Mouse (Mus musculus): Measurements from ENCODE around the gene Dna2. TPM values are rescaled to one million over a fixed set of nuclear protein-coding genes. Genes with fewer than 3 reads are reported as not detected.

Dna2 gene
- 39.5 and 46.7 TPM in 2 replicates for polyA plus RNA-seq (2011; ENCODE audit: insufficient read depth, insufficient read length, low read depth, missing spikeins)

GRCm38 (mm10) chr10:62946738-62947471 lies at the start of gene Dna2:
Gene Dna2 (plus strand): TSS chr10:62947026.
- Histone ChIP-seq H3K9me3 (replicated peaks; ENCODE audit: control insufficient read depth, insufficient read depth, low read length, poor library complexity, severe bottlenecking) (no peaks in the 10 kb centered on the region), H3K36me3 (ENCODE audit: control insufficient read depth, insufficient read depth, low read length, poor library complexity, severe bottlenecking) (peaks cover 3% of the 10 kb centered on the region), H3K4me1 (ENCODE audit: control insufficient read depth, insufficient read depth, low read length) (peaks cover 2% of the 10 kb centered on the region), H3K9ac (ENCODE audit: low read depth, poor library complexity, severe bottlenecking) (peak within 1 kb of the TSS; percentile 86), H3K27me3 (ENCODE audit: control insufficient read depth, insufficient read depth, low read length, poor library complexity, severe bottlenecking) (no peaks in the 10 kb centered on the region), H3K4me3 (ENCODE audit: low read depth, low read length) (peak within 1 kb of the TSS; percentile 91), H3K27ac (ENCODE audit: insufficient read depth, low read length) (peak within 1 kb of the TSS; percentile 88)
- TF ChIP-seq POLR2A (IDR thresholded peaks at IDR 0.05; ENCODE audit: insufficient read depth, low read length) = peak; percentile 11
- no peak for TF ChIP-seq CTCF (IDR thresholded peaks at IDR 0.05; ENCODE audit: low read depth, low read length)
- TF ChIP-seq EP300 (IDR thresholded peaks at IDR 0.05; ENCODE audit: insufficient read depth, low read depth, low read length) = no peak

GRCm38 (mm10) chr10:62897437-62897836 lies 49.4 kb upstream of the Dna2 start:
- Histone ChIP-seq H3K4me1 (ENCODE audit: control insufficient read depth, insufficient read depth, low read length) (no peaks in the 10 kb centered on the region), H3K27ac (ENCODE audit: insufficient read depth, low read length) (peak overlapping the region; percentile 99), H3K27me3 (ENCODE audit: control insufficient read depth, insufficient read depth, low read length, poor library complexity, severe bottlenecking) (no peaks in the 10 kb centered on the region), H3K9ac (ENCODE audit: low read depth, poor library complexity, severe bottlenecking) (peak overlapping the region; percentile 74), H3K4me3 (ENCODE audit: low read depth, low read length) (peak overlapping the region; percentile 52), H3K9me3 (replicated peaks; ENCODE audit: control insufficient read depth, insufficient read depth, low read length, poor library complexity, severe bottlenecking) (no peaks in the 10 kb centered on the region), H3K36me3 (ENCODE audit: control insufficient read depth, insufficient read depth, low read length, poor library complexity, severe bottlenecking) (no peaks in the 10 kb centered on the region)
- TF ChIP-seq CTCF (IDR thresholded peaks at IDR 0.05; ENCODE audit: low read depth, low read length) (no peak), EP300 (IDR thresholded peaks at IDR 0.05; ENCODE audit: insufficient read depth, low read depth, low read length) (no peak), POLR2A (IDR thresholded peaks at IDR 0.05; ENCODE audit: insufficient read depth, low read length) (no peak)

GRCm38 (mm10) chr10:62898061-62898460 lies 48.8 kb upstream of the Dna2 start:
- Histone ChIP-seq H3K4me1 (ENCODE audit: control insufficient read depth, insufficient read depth, low read length) (no peaks in the 10 kb centered on the region), H3K27me3 (ENCODE audit: control insufficient read depth, insufficient read depth, low read length, poor library complexity, severe bottlenecking) (no peaks in the 10 kb centered on the region), H3K9ac (ENCODE audit: low read depth, poor library complexity, severe bottlenecking) (peak overlapping the region; percentile 80), H3K36me3 (ENCODE audit: control insufficient read depth, insufficient read depth, low read length, poor library complexity, severe bottlenecking) (no peaks in the 10 kb centered on the region), H3K4me3 (ENCODE audit: low read depth, low read length) (peak overlapping the region; percentile 37), H3K9me3 (replicated peaks; ENCODE audit: control insufficient read depth, insufficient read depth, low read length, poor library complexity, severe bottlenecking) (no peaks in the 10 kb centered on the region), H3K27ac (ENCODE audit: insufficient read depth, low read length) (peak overlapping the region; percentile 98)
- peak; percentile 98 for TF ChIP-seq EP300 (IDR thresholded peaks at IDR 0.05; ENCODE audit: insufficient read depth, low read depth, low read length)
- TF ChIP-seq POLR2A (IDR thresholded peaks at IDR 0.05; ENCODE audit: insufficient read depth, low read length) = no peak

- TF ChIP-seq POLR2A (IDR thresholded peaks at IDR 0.05; ENCODE audit: insufficient read depth, low read length) (no peak), CTCF (IDR thresholded peaks at IDR 0.05; ENCODE audit: low read depth, low read length) (no peak), EP300 (IDR thresholded peaks at IDR 0.05; ENCODE audit: insufficient read depth, low read depth, low read length) (peak; percentile 86)
- H3K4me1 ChIP-seq (ENCODE audit: control insufficient read depth, insufficient read depth, low read length) = no peaks in the 10 kb centered on the region
- H3K9me3 ChIP-seq (replicated peaks; ENCODE audit: control insufficient read depth, insufficient read depth, low read length, poor library complexity, severe bottlenecking) = no peaks in the 10 kb centered on the region
These were observed 46.7 kb upstream of the Dna2 start for GRCm38 (mm10) chr10:62900144-62900543.

GRCm38 (mm10) chr10:62901826-62902225 lies 45.0 kb upstream of the Dna2 start:
- no peaks in the 10 kb centered on the region for H3K27me3 ChIP-seq (ENCODE audit: control insufficient read depth, insufficient read depth, low read length, poor library complexity, severe bottlenecking)
- peak overlapping the region; percentile 97 for H3K27ac ChIP-seq (ENCODE audit: insufficient read depth, low read length)
- H3K9ac ChIP-seq (ENCODE audit: low read depth, poor library complexity, severe bottlenecking) = peak overlapping the region; percentile 57
- H3K4me3 ChIP-seq (ENCODE audit: low read depth, low read length) = peak overlapping the region; percentile 30
- no peaks in the 10 kb centered on the region for H3K36me3 ChIP-seq (ENCODE audit: control insufficient read depth, insufficient read depth, low read length, poor library complexity, severe bottlenecking)
- no peaks in the 10 kb centered on the region for H3K4me1 ChIP-seq (ENCODE audit: control insufficient read depth, insufficient read depth, low read length)
- no peaks in the 10 kb centered on the region for H3K9me3 ChIP-seq (replicated peaks; ENCODE audit: control insufficient read depth, insufficient read depth, low read length, poor library complexity, severe bottlenecking)
- TF ChIP-seq POLR2A (IDR thresholded peaks at IDR 0.05; ENCODE audit: insufficient read depth, low read length) (no peak), CTCF (IDR thresholded peaks at IDR 0.05; ENCODE audit: low read depth, low read length) (no peak), EP300 (IDR thresholded peaks at IDR 0.05; ENCODE audit: insufficient read depth, low read depth, low read length) (no peak)

More at GRCm38 (mm10) chr10:62900144-62900543, 46.7 kb upstream of the Dna2 start:
- H3K27ac ChIP-seq (ENCODE audit: insufficient read depth, low read length) = peak overlapping the region; percentile 36
- no peak overlapping the region for H3K4me3 ChIP-seq (ENCODE audit: low read depth, low read length)
- no peaks in the 10 kb centered on the region for H3K36me3 ChIP-seq (ENCODE audit: control insufficient read depth, insufficient read depth, low read length, poor library complexity, severe bottlenecking)
- H3K9ac ChIP-seq (ENCODE audit: low read depth, poor library complexity, severe bottlenecking) = no peak overlapping the region
- no peaks in the 10 kb centered on the region for H3K27me3 ChIP-seq (ENCODE audit: control insufficient read depth, insufficient read depth, low read length, poor library complexity, severe bottlenecking)

- Histone ChIP-seq H3K36me3 (ENCODE audit: control insufficient read depth, insufficient read depth, low read length, poor library complexity, severe bottlenecking) (no peaks in the 10 kb centered on the region), H3K4me1 (ENCODE audit: control insufficient read depth, insufficient read depth, low read length) (no peaks in the 10 kb centered on the region), H3K9me3 (replicated peaks; ENCODE audit: control insufficient read depth, insufficient read depth, low read length, poor library complexity, severe bottlenecking) (no peaks in the 10 kb centered on the region), H3K4me3 (ENCODE audit: low read depth, low read length) (no peak overlapping the region), H3K27ac (ENCODE audit: insufficient read depth, low read length) (peak overlapping the region; percentile 97), H3K27me3 (ENCODE audit: control insufficient read depth, insufficient read depth, low read length, poor library complexity, severe bottlenecking) (no peaks in the 10 kb centered on the region), H3K9ac (ENCODE audit: low read depth, poor library complexity, severe bottlenecking) (peak overlapping the region; percentile 69)
- TF ChIP-seq CTCF (IDR thresholded peaks at IDR 0.05; ENCODE audit: low read depth, low read length) (no peak), EP300 (IDR thresholded peaks at IDR 0.05; ENCODE audit: insufficient read depth, low read depth, low read length) (peak; percentile 79)
These were observed 44.0 kb upstream of the Dna2 start for GRCm38 (mm10) chr10:62902829-62903228.
